Mouse (Mus musculus): ENCODE measurements around the gene Commd3.

DNA sequence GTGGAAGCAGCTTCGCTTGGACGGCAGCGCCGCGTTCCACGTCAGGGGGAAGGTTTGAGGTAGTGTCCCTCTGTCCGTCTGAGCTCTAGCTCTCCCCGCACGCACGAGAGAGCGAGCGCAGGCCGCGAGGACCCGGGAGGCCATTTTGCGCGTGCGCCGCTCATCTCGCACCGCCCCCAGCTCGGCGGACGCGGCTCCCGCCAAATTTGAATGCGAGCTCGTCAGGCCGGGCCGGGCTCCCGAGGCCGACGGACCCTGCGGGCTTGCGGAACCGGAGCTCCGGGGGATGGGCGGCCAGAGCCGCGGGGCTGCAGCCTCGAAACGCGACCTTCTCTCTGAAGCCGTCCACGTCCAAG lies 16.5 kb downstream of the Commd3 start:
- TF ChIP-seq CTCF (IDR thresholded peaks at IDR 0.05; ENCODE audit: control insufficient read depth, insufficient read depth, insufficient replicate concordance, low read depth, low read length) (no peak), POLR2A (IDR thresholded peaks at IDR 0.05; ENCODE audit: control insufficient read depth, low read depth, low read length) (no peak; the same call in 1 of the 2 replicates)
